Mouse (Mus musculus): Measurements from ENCODE around the gene Lamc1.
"Not testable (repeated sequence)": the region's sequence is repeated elsewhere in the genome, so short reads cannot be mapped to it uniquely, and the experiment has no call there.

The Lamc1 gene

DNA sequence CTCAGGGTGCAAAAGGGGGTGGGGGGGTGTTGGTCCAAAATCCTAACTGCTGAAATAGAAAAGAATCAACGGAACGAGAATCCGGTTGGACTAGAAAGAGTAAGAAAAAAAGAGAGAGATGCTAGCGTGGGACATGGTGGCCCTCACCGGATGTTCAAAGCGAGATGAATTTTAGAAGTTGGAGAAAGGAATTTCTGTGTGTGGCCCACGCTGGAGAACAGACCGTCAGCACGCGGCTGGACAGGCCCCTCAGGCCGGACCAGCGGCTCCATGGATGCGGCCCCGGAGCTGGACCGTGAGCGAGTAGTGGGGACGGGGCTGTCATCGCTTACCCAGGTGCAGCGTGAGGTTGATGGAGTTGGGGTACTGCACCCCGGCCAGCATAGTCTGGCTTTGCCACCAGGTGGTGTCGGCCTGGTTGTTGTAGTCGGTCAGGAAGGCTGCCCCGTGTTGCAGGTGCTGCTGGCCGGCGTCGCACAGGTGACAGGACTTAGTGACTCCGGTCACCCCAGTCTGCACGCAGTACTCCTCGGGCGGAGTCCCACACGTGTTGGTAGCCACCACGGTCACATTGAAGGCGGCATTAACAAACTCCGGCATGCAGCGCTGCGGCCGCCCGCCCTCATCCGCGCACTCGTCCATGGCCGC lies 666 bp downstream of the Lamc1 start:
- peak; percentile 50 for DNase-seq (ENCODE audit: low read depth, low spot score)

DNA sequence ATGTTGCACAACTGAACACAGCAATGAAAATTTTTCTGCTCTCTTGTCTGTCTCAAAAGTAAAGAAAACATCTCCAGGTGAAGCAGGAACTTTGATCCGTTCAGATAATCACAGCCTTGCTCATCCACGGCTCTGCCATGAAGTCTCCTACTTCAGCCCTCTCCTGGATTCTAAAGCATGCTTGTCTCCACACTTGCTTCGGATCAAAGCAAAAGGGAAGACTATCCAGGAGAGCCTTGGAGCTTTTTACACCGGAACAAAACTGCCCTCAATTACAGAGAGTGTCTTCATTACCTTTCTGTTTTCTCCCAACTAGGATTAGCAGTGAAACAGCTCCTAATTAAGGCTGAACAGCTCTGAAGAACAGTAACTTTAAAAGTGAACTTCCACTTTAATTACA lies 1.4 kb downstream of the Lamc1 start:
- DNase-seq (ENCODE audit: low read depth, low spot score): no peak

DNA sequence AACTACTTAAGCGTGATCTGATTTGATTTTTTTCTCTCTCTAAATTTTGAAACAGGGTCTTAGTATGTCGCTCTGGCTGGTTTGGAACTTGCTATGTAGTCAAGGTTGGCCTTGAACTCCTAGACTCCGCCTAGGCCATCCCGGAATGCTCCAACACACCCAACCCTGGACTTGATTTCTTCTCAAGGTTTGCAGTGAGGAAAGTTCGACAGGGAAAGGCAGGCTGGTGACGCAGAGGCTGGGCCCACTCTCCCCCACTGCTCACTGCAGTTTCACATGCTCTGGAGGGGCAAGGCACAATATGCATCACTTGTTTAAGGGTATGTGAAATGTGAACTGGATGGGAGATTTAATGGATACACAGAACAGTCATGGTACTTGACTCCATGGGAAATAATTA lies 3.3 kb downstream of the Lamc1 start:
- no peak for DNase-seq (ENCODE audit: low read depth, low spot score)

DNA sequence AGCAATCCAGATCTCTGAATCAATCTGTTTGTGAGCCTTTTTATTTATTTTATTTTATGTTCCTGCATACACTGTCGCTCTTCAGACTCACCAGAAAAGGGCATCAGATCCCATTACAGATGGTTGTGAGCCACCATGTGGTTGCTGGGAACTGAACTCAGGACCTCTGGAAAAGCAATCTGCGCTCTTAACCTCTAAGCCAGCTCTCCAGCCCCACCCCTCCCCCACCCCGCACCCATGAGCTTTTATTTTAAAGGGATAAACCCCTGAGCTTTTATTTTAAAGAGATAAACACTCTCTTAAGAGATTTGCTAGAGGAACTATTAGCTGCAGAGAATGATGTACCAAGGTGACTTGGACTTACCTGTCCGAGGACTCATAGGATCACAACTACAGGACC lies 5.5 kb downstream of the Lamc1 start:
- no peak for DNase-seq (ENCODE audit: low read depth, low spot score)

DNA sequence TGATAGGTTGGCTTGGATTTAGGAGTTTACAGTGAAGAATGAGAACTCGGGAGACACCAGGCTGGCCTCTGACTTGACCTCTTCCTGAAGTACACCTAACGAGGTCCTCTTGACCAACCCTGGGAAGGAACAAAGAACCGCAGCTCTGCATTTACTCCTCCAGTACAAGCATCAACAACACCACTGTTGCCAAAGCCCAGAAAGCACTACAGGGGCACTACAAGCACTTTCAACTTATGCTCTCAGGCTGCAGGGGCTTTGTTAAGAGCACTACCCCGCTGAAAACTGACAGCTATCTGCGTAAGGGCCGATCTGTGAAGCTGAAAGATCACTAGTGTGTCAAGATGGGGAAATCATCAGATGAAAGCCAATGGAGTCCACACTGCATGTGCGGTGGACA lies 6.4 kb downstream of the Lamc1 start:
- DNase-seq (ENCODE audit: low read depth, low spot score): no peak

DNA sequence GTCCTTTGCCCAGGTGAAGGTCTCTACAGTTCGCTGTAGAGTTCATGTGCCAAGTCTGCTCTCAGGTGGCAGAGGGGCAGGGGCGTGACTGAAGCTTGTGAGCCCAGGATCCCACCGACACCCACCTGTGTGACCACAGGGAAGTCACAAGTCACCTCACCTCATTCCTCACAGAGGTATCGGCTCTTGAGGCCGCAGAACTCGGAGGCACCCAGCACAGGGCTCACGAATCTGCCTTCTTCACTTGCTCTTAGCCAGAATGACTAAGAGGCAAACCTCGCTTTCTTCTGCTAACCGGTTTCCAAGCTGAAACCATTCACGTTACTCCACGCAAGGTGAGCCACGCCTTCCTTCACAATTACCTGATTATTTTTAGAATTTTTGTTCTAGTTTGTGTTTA lies 11.2 kb downstream of the Lamc1 start:
- no peak for DNase-seq (ENCODE audit: low read depth, low spot score)

DNA sequence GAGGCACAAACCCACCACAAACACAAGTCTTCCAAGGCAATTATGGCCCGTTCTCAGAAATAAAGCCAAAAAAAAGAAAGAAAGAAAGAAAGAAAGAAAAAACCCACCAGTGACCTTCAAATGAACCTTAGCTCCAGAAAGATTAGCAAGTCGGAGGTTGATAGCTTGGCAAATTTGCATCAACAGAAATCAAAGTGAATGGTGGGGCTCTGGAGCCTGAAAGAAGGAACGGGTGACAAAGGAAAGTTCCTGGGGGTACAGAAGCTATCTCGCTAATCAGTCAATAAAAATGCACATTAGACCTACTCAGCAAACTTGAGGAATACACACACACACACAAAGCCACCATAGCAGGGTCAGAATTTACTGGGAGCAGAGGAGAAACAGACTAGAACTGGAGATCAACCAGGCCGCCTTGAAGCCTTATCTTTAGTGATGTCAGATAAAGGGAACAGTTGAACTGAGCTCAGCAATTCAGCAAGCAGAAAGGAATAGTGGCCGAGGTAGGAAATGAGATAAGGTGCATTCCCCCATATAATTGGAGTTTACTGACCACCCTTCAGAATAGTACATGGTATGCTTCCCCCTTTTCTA lies 11.9 kb downstream of the Lamc1 start:
- DNase-seq (ENCODE audit: low read depth, low spot score): no peak

DNA sequence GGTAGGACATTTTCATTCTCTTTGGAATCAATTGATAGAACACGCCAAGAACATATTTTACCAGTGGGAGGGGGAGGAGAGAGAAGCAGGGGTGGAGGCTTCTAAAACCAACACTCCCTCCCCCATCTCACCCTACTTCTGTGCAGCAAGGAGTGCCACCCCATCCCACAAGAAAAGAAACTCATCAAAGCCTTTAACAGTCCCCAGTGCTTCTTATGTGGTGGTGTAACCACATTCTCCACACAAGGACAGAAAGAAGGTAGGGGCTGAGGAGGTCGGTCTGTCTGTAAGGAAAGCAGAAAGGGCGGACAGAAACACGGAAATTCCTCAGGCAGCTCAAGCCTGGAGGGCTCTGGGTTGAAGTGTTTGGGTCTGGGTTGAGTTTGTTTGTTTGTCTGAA lies 12.5 kb downstream of the Lamc1 start:
- no peak for DNase-seq (ENCODE audit: low read depth, low spot score)

DNA sequence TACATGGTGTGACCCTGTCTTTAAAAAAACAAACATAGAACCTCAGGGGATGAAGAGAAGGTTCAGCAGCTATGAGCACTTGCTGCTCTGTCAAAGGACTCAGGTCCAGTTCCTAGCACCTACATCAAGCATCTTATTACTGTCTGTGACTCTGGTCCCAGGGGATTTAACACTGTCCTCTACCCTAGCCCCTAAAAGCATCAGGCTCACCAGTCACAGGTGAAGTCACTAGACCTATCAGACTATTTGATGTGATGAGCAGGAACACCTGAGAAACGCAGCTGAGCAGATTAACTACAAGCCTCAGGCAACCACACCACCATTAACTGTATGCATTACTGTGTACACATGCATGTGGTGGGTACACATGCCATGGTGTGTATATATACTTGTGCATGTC lies 13.8 kb downstream of the Lamc1 start:
- DNase-seq (ENCODE audit: low read depth, low spot score): no peak

DNA sequence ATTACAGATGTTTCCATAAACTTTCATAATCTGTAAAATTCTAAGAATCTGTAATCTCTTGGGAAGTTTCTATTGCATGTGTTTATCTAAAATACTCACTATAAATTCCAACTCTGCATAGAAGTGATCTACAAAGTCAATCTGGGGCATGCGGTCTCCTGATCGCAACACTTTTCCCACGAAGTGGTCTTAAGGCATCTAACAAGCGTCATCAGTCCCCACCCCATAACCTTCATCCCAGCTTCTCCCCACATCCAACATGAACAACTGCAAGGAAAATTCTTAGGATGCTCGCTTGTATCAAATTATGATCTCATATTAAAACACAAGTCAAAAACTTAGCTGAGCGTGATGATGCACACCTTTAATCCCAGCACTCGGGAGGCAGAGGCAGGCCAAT lies 14.3 kb downstream of the Lamc1 start:
- DNase-seq (ENCODE audit: low read depth, low spot score): no peak

DNA sequence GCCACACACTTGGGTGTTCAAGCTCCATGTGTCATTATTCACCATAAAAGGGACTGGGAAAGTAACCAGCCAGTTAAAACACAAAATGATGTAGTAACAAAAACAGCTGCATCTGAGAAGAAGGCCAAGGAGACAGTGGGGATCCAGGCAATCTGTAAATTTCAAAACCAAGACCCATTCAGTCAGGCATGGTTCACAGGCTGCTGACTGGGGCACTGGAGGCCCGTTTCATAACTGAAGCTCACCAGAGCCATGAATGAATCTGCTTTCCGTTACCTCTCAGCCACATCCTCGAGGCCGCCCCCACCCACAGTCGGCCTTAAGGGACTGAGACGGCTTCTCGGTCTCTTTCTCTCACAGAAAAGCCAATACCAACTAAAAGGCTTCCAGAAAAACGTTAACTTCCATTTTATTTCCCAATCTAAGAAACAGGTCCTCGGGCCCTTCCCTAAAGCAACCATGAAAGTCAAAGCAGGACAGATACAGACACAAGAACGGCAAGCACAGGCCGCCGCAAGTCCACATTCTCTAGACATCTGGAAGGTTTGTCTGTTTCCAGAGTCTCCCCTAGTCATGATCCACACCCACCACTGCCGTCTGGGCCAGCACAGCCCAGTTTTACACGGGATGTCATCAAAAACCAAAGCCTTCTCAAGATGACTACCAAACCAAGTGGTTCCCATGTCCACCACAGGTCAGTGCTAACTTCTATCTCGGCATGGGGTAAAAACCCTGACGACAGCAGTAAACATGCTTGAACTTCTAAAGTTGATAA lies 14.9 kb downstream of the Lamc1 start:
- DNase-seq (ENCODE audit: low read depth, low spot score): peak; percentile 46

DNA sequence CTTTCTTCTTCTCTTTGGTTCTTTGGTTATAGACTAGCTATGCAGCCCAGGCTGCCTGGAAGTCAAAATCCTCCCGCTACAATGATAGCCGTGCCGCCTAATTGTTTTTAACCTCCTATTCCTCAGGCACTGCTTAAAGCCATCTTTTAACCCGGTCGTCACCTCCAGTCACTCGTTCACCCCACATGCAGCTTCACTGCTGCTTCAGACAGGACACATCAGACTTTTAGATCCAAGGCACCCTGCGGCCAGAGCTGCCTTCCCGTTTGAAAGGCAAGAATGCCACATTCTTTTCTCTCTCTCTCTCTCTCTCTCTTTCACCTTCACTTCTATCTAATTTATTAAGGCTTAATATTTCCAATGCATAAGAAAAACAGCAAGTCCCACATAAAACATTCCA lies 15.6 kb downstream of the Lamc1 start:
- DNase-seq (ENCODE audit: low read depth, low spot score): no peak

DNA sequence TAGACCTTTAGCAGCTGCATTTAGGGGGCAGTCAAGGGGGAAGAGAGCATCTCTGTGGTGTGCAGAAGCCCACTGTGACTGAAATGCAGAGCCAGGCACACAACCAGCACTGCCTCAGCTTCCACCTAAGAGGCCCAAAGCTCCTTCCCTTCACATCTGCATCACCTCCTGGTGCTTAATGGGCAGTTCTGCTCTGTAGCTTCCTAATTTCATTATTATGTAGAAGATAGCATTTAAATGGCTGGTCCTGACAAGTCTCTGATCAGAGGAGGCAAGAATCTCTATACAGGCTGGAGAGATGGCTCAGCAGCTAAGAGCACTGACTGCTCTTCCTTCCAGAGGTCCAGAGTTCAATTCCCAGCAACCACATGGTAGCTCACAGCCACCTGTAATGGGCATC lies 16.3 kb downstream of the Lamc1 start:
- no peak for DNase-seq (ENCODE audit: low read depth, low spot score)

DNA sequence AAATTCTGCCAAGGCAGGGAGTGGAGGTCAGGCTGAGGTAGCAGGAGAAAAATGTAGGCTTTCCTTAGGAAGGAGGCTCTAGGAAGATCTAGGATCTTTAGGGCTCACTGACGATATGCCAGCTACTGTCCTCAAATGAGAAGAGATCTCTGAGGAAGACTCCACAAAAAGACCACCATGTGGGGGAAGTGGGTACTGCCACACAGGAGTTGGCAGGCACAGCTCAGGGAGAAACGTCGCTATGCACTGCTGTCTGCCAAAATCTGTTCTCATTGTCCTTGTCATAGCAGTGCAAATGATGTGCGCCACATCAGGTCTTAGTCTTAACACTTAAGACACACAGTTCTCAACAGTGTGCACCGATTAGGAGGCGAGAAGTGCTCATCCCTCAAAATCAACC lies 17.5 kb downstream of the Lamc1 start:
- DNase-seq (ENCODE audit: low read depth, low spot score): no peak

DNA sequence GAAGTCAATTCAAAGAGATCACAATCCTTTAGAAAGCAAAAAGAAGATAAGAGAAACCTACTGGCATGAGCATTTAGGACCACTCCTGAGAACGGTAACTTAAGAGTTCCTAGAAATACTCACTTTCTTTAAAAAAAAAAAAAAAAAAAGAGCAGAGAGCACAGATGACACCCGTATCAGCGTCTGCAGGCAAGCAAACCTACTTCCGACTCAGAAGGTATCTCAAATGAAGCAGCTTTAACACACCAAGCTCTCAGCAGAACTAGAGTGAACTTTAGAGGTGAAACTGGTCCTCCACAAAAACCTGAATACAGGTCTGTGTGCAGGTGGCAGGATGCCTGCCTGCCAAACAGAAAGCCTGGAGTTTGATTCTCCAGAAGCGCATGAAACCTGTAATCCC lies 19.6 kb downstream of the Lamc1 start:
- DNase-seq (ENCODE audit: low read depth, low spot score): no peak

DNA sequence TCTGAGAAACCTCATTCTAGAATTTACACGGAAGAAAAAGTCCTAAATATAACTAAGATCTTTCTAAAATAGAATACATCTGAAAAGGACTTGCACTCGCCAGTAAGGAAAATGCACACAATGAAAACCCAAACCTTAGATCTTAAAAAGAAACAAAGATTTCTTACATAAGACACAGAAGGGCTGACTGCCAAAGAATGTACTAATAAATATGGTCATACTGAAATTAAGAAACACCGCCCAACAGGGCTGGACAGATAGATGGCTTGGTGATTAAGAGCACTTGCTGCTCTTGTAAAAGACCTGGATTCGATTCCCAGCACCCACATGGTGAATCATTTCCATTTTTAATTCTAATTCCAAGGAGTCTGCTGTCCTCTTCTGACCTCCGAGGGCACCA lies 22.4 kb downstream of the Lamc1 start:
- peak; percentile 57 for DNase-seq (ENCODE audit: low read depth, low spot score)

DNA sequence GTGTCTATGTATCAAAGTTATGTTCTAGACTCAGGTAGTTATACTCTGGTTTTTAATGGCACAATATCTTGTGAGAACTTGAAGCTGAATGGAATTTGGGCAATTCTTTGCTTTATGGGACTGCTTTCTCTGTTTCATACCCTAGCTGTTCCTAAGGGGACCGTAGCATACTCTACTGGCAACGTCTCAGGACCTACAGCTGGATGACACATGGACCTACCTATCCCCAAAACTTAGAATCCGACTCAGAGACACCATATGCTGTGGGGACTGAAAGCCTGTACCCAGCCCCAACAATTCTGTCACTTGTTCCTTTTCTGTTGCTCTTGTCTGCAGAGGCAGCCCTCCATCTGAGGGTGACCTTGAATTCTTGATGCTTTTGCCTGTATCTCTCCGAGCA lies 23.3 kb downstream of the Lamc1 start:
- no peak for DNase-seq (ENCODE audit: low read depth, low spot score)

DNA sequence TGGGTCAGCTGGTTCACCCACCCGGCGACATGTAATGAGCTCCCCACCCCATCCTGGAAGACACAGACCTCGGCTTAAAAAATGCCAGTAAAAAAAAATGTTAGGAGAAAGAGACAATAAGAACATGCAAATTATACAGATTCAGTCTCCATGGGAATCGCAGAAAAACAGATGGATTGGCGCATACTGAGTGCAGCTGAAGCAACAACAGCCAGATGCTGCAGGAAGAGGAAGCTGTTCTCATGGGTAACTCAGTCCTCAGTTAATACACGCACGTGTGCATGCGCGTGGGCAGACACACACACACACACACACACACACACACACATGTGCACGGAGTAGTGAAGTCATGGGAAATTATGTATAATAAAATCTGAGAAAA lies 23.7 kb downstream of the Lamc1 start:
- peak; percentile 74 for DNase-seq (ENCODE audit: low read depth, low spot score)

DNA sequence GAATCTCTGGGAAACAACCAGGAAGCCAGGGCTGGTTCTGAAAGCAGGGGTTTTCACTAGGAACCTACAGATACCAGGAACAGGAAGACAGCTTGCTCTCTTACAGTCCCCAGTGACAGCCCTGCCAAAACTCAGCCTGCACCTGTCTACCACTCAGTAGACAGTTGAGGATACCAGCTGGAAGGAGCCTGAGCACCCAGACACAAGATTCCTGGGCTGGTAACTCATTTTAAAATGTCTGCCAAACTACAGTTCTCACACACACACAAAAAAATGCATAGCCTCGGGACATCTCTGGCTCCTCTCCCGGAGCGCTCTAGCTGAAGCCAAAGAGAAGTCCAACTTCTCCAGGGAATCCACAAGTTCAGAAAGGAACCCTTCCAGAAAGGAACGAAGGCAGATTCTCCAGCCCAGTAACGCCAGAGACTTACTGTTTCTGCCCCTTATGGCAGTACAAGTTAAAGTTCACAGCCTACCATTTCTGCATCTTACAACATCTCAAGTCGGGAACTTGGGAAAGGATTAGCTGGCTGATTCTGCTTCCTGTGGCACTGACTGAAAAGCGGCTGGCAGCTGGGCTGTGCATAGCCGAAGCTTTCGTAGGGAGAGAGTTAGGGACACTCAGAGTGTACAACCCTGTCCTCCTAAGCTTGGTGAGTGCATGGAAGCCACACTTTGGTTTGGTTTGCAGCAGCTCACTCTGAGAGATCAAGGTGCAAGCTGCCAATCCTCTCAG lies 24.2 kb downstream of the Lamc1 start:
- DNase-seq (ENCODE audit: low read depth, low spot score): peak; percentile 66

DNA sequence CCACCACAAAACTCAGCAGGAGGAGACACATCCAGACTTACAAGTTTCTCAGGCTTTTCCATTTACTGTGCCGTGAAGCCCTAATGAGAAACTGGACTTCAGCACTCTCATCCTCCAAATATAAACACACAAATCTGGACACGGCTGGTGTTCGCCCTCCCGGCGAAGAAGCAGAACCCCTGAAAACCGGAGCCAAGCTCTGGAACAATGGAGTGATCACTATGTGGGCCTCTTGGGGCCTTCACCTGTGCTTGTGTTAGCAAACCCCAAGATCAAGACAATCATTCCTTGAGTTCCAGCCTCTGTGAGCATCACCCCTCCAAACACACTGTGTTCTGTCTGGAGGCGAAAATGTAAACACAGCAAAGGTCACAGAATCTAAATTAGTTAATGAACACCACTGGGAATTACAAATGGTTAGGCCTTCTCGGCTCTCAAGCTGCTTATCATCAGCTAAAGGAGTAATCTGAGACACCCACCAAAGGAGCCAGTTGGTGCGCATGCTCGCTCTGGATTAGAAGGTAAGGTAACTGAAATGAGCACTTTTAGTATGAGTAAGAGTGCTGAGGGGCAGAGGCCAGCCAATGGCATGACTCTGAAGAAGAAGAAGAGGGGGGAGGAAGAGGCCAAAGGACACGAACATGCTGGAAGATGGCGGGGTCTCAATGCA lies 24.9 kb downstream of the Lamc1 start:
- DNase-seq (ENCODE audit: low read depth, low spot score): no peak

DNA sequence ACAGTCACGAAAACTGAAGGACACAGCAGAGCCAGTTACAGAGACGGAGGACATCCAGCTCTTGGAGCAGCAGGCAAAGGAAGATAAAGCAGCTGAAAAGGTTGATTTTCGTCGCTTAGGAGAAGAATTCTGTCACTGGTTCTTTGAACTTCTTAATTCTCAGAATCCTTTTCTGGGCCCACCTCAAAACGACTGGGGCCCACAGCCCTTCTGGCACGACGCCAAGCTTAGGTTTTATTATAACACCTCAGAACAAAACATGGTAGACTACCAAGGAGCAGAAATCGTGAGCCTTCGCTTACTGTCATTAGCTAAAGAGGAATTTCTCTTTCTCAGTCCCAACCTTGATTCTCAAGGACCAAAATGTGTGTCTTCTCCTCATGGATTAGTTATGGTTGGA lies 26.9 kb downstream of the Lamc1 start:
- not testable (repeated sequence) for DNase-seq (ENCODE audit: low read depth, low spot score)

DNA sequence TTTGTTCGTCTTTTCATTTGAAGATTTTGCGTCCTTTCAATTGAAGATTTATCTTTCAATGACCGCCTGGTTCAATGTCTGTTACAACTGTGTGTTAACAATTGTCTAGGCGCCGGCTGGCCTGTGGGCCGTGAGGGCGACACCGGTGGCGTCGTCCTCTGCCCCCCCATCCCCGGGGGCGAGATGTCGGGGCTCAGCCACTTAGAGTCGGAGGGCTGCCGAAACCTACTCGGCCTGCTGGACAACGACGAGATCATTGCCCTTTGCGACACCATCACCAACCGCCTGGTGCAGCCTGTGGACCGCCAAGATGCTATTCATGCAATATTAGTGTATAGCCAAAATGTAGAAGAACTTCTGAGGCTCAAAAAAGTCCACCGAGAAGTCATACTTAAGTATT lies 27.3 kb downstream of the Lamc1 start:
- DNase-seq (ENCODE audit: low read depth, low spot score): not testable (repeated sequence)
